Mouse (Mus musculus) E14TG2a.4 (cell line): ENCODE measurements around the gene Dclk2.

Source experiments
- H3K27me3 ChIP-seq: 2 replicates; pipeline ENCODE4 v1.6.1; 2014; ENCODE audit warnings: low read length, control low read depth; ENCODE audit not compliant: insufficient read depth
- H3K36me3 ChIP-seq: 2 replicates; pipeline ENCODE4 v1.6.1; 2014; ENCODE audit warnings: low read length, control low read depth; ENCODE audit not compliant: insufficient read depth
- H3K4me1 ChIP-seq: replicated peaks from 2 replicates; pipeline ENCODE4 v1.6.1; 2014; ENCODE audit warnings: low read depth, low read length, control low read depth
- H3K4me3 ChIP-seq: replicated peaks from 2 replicates; pipeline ENCODE4 v1.5.1; 2014; ENCODE audit warnings: mild to moderate bottlenecking, low read length
- H3K9me3 ChIP-seq: 2 replicates; pipeline ENCODE4 v1.6.1; 2014; ENCODE audit warnings: low read length, control low read depth
- CTCF ChIP-seq: conservative IDR thresholded peaks from 2 replicates; pipeline ENCODE4 v1.5.1; 2014; ENCODE audit warnings: low read length
- NANOG ChIP-seq: IDR thresholded peaks from 2 replicates; pipeline ENCODE4 v1.6.1; 2014; ENCODE audit warnings: borderline replicate concordance, low read length, mixed read lengths
- POU5F1 ChIP-seq: IDR thresholded peaks from 2 replicates; pipeline ENCODE4 v1.6.1; 2014; ENCODE audit warnings: low read length, borderline replicate concordance

Dclk2 gene

GRCm38 (mm10) chr3:86760474-86760873 is 160.2 kb downstream of the Dclk2 start:
- Histone ChIP-seq H3K9me3 (no peaks in the 10 kb centered on the region), H3K36me3 (no peaks in the 10 kb centered on the region), H3K4me3 (no peak overlapping the region), H3K4me1 (no peaks in the 10 kb centered on the region), H3K27me3 (no peaks in the 10 kb centered on the region)
- TF ChIP-seq POU5F1 (no peak), CTCF (no peak), NANOG (no peak)

GRCm38 (mm10) chr3:86759834-86760233 is 160.8 kb downstream of the Dclk2 start:
- no peaks in the 10 kb centered on the region for H3K4me1 ChIP-seq
- no peaks in the 10 kb centered on the region for H3K27me3 ChIP-seq
- H3K4me3 ChIP-seq: no peak overlapping the region
- no peaks in the 10 kb centered on the region for H3K36me3 ChIP-seq
- H3K9me3 ChIP-seq: no peaks in the 10 kb centered on the region
- TF ChIP-seq NANOG: no peak
- TF ChIP-seq POU5F1: no peak

DNA sequence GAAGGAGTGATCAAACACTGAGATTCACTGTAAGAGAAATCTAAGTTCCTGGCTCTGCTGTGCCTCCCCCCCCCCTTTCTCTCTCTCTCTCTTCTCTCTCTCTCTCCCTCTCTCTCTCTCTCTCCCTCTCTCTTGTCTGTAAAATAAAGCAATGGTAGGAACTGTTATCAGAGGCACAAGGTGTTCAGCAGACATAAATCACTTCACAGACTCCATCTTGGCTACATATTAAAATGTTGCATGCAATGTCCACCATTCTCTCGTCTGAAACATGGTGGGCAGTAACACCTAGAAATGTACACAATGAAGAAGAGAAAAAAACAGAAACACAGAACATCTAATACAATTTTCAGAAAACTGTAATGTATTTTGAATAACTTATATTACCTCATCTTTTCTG is 161.3 kb downstream of the Dclk2 start:
- H3K4me1 ChIP-seq: no peaks in the 10 kb centered on the region
- no peak overlapping the region for H3K4me3 ChIP-seq
- no peaks in the 10 kb centered on the region for H3K27me3 ChIP-seq
- no peaks in the 10 kb centered on the region for H3K36me3 ChIP-seq
- H3K9me3 ChIP-seq: no peaks in the 10 kb centered on the region
- TF ChIP-seq CTCF: no peak
- TF ChIP-seq NANOG: no peak
- TF ChIP-seq POU5F1: no peak

GRCm38 (mm10) chr3:86758727-86759126 is 161.9 kb downstream of the Dclk2 start:
- Histone ChIP-seq H3K27me3 (no peaks in the 10 kb centered on the region), H3K4me3 (no peak overlapping the region), H3K36me3 (no peaks in the 10 kb centered on the region), H3K9me3 (no peaks in the 10 kb centered on the region), H3K4me1 (no peaks in the 10 kb centered on the region)
- no peak for TF ChIP-seq POU5F1
- no peak for TF ChIP-seq NANOG
- no peak for TF ChIP-seq CTCF

GRCm38 (mm10) chr3:86756548-86756947 is 164.1 kb downstream of the Dclk2 start:
- no peak for TF ChIP-seq CTCF
- TF ChIP-seq POU5F1: no peak
- Histone ChIP-seq H3K27me3 (no peaks in the 10 kb centered on the region), H3K4me3 (no peak overlapping the region), H3K36me3 (no peaks in the 10 kb centered on the region), H3K9me3 (no peaks in the 10 kb centered on the region), H3K4me1 (no peaks in the 10 kb centered on the region)

DNA sequence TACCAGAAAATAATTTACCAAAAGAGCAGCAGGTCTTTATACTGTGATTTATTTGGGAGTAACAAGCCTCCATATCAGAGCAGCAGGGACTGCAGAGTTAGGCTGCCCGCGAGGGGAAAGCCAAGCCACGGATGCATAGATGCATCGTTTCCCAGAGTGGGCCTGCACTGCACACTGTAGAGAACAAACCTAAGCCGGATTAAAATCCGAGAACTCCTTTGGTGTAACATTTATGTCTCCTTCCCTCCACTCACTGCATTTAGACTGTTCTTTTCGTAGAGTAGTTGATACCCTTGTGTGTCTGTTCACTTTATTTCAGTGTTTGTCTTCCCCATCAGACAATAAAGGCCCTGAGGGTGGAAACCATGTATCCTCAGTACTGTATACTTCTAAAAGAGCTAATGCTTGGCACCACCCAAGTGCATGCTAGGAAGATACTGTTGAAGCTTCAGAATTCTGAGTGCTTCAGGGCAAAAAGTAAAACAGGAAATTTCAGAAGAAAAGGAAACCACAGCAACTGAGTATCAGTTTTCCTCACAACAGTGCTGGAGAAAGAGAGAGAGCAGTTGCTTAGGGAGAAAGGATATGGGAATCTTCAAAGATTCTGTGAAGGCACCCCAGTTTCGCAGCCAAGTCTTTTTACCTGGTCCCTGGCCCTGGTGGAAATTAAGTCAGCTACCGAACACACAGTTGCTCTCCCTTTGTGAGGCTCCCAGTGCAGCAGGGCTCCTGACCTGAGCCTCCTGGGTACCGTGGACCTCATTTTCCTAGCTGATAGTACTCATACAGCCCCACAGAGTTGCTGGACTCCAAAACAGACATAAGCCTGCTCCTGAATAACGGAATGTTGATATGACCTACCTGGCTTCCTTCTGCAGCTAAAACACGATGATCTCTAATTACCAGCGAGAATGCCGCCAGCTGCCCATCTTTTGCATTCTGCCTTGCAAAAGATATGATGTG is 165.8 kb downstream of the Dclk2 start:
- Histone ChIP-seq H3K4me3 (no peak overlapping the region), H3K4me1 (no peaks in the 10 kb centered on the region), H3K27me3 (no peaks in the 10 kb centered on the region), H3K36me3 (no peaks in the 10 kb centered on the region), H3K9me3 (no peaks in the 10 kb centered on the region)
- TF ChIP-seq POU5F1 (no peak), NANOG (no peak), CTCF (no peak)

DNA sequence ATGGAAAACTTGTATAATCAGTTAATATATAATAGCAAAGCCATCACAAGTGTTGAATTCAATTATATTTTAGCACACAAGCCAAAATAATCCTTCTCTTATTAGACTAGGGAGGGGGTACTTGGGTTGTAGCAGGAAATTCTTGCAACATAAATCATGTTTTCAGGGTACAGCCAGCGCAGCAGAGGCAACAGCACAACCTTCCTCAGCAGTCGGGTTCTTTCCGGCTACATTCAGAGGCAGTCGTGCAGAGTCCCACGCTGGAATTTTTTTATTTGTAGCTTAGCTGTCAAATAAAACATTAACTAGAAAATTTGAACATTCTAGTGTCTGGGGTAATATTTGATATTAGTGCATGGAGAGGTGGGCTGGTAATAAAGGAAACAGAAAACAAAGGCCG is 166.5 kb downstream of the Dclk2 start:
- H3K4me3 ChIP-seq: no peak overlapping the region
- no peaks in the 10 kb centered on the region for H3K4me1 ChIP-seq
- no peaks in the 10 kb centered on the region for H3K36me3 ChIP-seq
- TF ChIP-seq NANOG (no peak), POU5F1 (no peak), CTCF (no peak)
- H3K9me3 ChIP-seq: no peaks in the 10 kb centered on the region
- no peaks in the 10 kb centered on the region for H3K27me3 ChIP-seq

DNA sequence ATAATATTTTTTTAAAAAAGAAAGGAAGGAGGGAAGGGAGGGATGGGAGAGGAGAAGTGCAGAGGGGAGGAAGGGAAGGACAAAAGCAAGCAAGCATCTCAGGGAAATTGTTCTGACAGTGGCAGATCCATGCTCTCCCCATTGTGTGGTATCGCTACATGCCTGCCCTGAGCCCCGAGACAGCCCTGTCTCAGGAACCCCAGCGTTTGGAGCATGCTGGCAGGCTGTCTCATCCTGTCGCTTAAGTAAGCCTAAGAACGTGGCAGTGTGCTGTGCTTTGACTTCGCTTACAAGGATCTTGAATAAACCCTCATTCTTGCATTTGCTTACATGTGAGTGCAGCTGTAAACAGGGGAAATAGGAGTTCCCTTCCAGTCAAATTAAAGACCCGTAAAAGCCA is 170.0 kb downstream of the Dclk2 start:
- Histone ChIP-seq H3K27me3 (no peaks in the 10 kb centered on the region), H3K4me1 (no peaks in the 10 kb centered on the region)
- TF ChIP-seq POU5F1 (no peak), CTCF (no peak), NANOG (no peak)

GRCm38 (mm10) chr3:86745769-86746512 is 174.7 kb downstream of the Dclk2 start:
- no peaks in the 10 kb centered on the region for H3K4me1 ChIP-seq
- no peak overlapping the region for H3K4me3 ChIP-seq
- H3K9me3 ChIP-seq: no peaks in the 10 kb centered on the region
- no peaks in the 10 kb centered on the region for H3K36me3 ChIP-seq
- TF ChIP-seq NANOG (no peak), POU5F1 (no peak), CTCF (no peak)
- no peaks in the 10 kb centered on the region for H3K27me3 ChIP-seq

More for the DNA sequence above, 170.0 kb downstream of the Dclk2 start:
- Histone ChIP-seq H3K9me3 (no peaks in the 10 kb centered on the region), H3K4me3 (no peak overlapping the region), H3K36me3 (no peaks in the 10 kb centered on the region)
